Mouse (Mus musculus): ENCODE data around the gene Fgfr4.
"Not testable (repeated sequence)": the region's sequence is repeated elsewhere in the genome, so short reads cannot be mapped to it uniquely, and the experiment has no call there.

The Fgfr4 gene

DNA sequence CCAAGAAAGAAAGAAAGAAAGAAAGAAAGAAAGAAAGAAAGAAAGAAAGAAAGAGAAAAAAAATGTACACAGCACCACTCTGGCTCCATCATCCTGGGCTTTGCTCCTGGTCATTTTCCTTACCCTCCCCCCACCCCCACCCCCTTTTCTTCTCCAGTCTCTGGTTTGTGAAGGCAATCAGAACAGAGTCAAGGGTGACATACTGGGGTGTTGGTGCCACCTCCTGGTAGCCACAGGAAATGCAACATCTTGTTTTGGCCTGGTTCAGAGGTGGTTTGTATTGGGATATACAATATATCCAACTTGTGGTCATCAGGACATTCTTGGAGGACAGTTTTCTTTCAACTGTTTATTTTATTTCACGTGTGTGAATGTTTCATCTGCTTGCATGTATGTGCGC, 26.1 kb downstream of the Fgfr4 start:
- H3K27me3 ChIP-seq (ENCODE audit: insufficient read depth, low read length): peaks cover 7% of the 10 kb centered on the region; the same call in 1 of the 2 replicates
- H3K4me1 ChIP-seq (replicated peaks; ENCODE audit: low read depth, low read length): peaks cover 51% of the 10 kb centered on the region
- no peaks in the 10 kb centered on the region for H3K36me3 ChIP-seq (ENCODE audit: insufficient read depth, low read length)
- TF ChIP-seq NANOG (IDR thresholded peaks at IDR 0.05; ENCODE audit: borderline replicate concordance, low read length) (no peak), POU5F1 (IDR thresholded peaks at IDR 0.05; ENCODE audit: borderline replicate concordance, low read length) (no peak), CTCF (conservative IDR thresholded peaks at IDR 0.05; ENCODE audit: low read length) (peak; percentile 83)
- H3K9me3 ChIP-seq (ENCODE audit: low read length): no peaks in the 10 kb centered on the region
- no peak overlapping the region for H3K4me3 ChIP-seq (replicated peaks; ENCODE audit: low read length)

DNA sequence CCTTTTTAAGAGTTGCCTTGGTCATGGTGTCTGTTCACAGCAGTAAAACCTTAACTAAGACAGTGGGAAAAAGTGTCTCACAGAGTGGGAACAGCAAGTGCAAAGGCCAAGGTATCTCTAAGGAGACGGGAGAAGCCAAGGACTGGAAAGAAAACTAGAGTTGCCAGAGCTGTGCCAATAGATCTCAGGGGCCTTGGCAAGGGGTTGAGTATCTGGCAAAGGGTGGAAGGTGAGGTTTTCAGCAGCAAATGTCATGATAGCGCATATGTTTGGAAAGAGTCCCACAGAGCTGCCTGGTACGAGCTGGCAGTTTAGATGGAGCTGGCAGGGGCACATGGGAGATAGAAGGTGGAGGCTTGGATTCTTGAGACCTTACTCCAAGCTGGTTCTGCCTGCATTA, 27.2 kb downstream of the Fgfr4 start:
- TF ChIP-seq CTCF (conservative IDR thresholded peaks at IDR 0.05; ENCODE audit: low read length) (no peak), POU5F1 (IDR thresholded peaks at IDR 0.05; ENCODE audit: borderline replicate concordance, low read length) (no peak), NANOG (IDR thresholded peaks at IDR 0.05; ENCODE audit: borderline replicate concordance, low read length) (no peak)
- H3K9me3 ChIP-seq (ENCODE audit: low read length): no peaks in the 10 kb centered on the region
- H3K36me3 ChIP-seq (ENCODE audit: insufficient read depth, low read length): no peaks in the 10 kb centered on the region
- no peaks in the 10 kb centered on the region for H3K27me3 ChIP-seq (ENCODE audit: insufficient read depth, low read length)
- peaks cover 55% of the 10 kb centered on the region for H3K4me1 ChIP-seq (replicated peaks; ENCODE audit: low read depth, low read length)
- no peak overlapping the region for H3K4me3 ChIP-seq (replicated peaks; ENCODE audit: low read length)

DNA sequence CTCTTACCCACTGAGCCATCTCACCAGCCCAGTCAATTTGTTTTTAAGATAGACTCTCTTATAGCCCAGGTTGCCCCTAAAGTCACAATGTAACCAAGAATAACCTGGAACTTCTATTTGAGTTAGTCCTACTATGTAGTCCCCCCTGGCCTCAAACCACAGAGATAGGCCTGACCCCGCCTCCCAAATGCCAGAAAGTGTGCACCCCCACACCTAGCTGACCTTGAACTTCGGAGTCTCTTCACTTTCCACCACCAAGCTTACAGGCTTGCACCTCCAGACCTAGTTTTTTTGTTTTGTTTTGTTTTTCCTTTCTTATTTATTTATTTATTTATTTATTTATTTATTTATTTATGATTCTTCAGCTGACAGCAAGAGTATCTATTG, 29.3 kb downstream of the Fgfr4 start:
- H3K9me3 ChIP-seq (ENCODE audit: low read length): no peaks in the 10 kb centered on the region
- no peaks in the 10 kb centered on the region for H3K36me3 ChIP-seq (ENCODE audit: insufficient read depth, low read length)
- H3K4me3 ChIP-seq (replicated peaks; ENCODE audit: low read length): peak overlapping the region; percentile 75
- H3K4me1 ChIP-seq (replicated peaks; ENCODE audit: low read depth, low read length): peaks cover 53% of the 10 kb centered on the region
- no peaks in the 10 kb centered on the region for H3K27me3 ChIP-seq (ENCODE audit: insufficient read depth, low read length)
- no peak for TF ChIP-seq NANOG (IDR thresholded peaks at IDR 0.05; ENCODE audit: borderline replicate concordance, low read length)
- no peak for TF ChIP-seq CTCF (conservative IDR thresholded peaks at IDR 0.05; ENCODE audit: low read length)
- no peak for TF ChIP-seq POU5F1 (IDR thresholded peaks at IDR 0.05; ENCODE audit: borderline replicate concordance, low read length)

DNA sequence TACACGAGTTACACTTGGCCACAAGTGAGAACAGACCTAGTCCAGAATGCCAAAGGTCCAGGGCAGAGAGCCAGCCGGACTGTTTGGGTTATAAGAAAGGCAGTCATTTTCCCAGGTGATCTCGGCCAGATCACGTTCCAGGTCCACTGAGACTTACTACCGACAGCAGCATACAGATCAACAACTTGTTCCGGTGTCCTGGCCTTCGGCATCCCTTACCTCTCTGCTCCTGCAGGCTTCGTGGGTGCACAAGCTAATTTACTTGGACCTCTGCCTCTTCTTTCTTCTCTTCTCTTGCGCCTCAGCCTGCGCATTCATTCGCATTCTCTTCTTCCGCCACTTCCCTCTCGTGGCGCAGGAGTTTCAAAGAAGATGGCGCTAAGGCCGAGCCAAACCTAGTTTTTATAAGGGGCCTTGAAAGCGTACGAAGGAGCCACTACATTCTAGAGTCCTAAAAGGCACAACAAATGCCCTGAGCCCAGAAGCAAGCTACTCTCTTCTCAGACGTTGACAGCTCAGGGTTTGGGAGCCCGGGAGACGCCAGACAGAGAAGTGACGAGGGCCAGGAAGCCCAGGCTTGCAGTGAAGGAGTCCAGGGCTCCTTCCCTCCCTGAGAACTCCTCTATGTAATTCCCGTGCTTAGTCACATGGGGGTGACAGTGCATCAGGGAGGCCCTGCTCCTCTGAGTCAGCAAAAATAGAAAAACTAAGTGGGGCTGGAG, 29.9 kb downstream of the Fgfr4 start:
- Histone ChIP-seq H3K36me3 (ENCODE audit: insufficient read depth, low read length) (no peaks in the 10 kb centered on the region), H3K9me3 (ENCODE audit: low read length) (no peaks in the 10 kb centered on the region)

DNA sequence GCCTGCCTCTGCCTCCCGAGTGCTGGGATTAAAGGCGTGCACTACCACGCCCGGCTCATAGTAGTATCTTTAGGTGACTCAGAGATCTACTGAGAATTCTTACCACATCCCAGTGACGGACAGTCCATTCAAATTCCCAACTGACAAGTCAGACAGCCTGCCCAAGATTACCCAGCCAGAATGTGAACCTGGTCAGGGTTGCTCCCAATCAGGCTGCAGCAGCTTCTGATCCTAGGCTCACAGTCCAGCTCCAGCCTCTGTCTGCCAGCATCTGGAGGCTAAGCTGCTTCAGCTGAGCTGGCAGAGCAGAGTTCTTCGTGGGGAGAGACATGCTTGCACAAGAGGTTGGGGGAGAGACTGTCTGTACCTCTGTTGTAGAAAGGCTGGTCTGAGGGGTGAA, 30.9 kb downstream of the Fgfr4 start:
- TF ChIP-seq POU5F1 (IDR thresholded peaks at IDR 0.05; ENCODE audit: borderline replicate concordance, low read length) (no peak), NANOG (IDR thresholded peaks at IDR 0.05; ENCODE audit: borderline replicate concordance, low read length) (no peak), CTCF (conservative IDR thresholded peaks at IDR 0.05; ENCODE audit: low read length) (no peak)
- Histone ChIP-seq H3K36me3 (ENCODE audit: insufficient read depth, low read length) (no peaks in the 10 kb centered on the region), H3K4me3 (replicated peaks; ENCODE audit: low read length) (no peak overlapping the region), H3K27me3 (ENCODE audit: insufficient read depth, low read length) (no peaks in the 10 kb centered on the region), H3K4me1 (replicated peaks; ENCODE audit: low read depth, low read length) (peaks cover 43% of the 10 kb centered on the region), H3K9me3 (ENCODE audit: low read length) (no peaks in the 10 kb centered on the region)

More for the DNA sequence above, 29.9 kb downstream of the Fgfr4 start:
- no peaks in the 10 kb centered on the region for H3K27me3 ChIP-seq (ENCODE audit: insufficient read depth, low read length)
- H3K4me3 ChIP-seq (replicated peaks; ENCODE audit: low read length): peak overlapping the region; percentile 75
- H3K4me1 ChIP-seq (replicated peaks; ENCODE audit: low read depth, low read length): peaks cover 52% of the 10 kb centered on the region
- no peak for TF ChIP-seq POU5F1 (IDR thresholded peaks at IDR 0.05; ENCODE audit: borderline replicate concordance, low read length)
- no peak for TF ChIP-seq CTCF (conservative IDR thresholded peaks at IDR 0.05; ENCODE audit: low read length)
- TF ChIP-seq NANOG (IDR thresholded peaks at IDR 0.05; ENCODE audit: borderline replicate concordance, low read length): no peak

- not testable (repeated sequence) for H3K36me3 ChIP-seq (ENCODE audit: insufficient read depth, low read length); H3K4me3 ChIP-seq (replicated peaks; ENCODE audit: low read length); H3K9me3 ChIP-seq (ENCODE audit: low read length); H3K27me3 ChIP-seq (ENCODE audit: insufficient read depth, low read length)
- H3K4me1 ChIP-seq (replicated peaks; ENCODE audit: low read depth, low read length): peaks cover 31% of the 10 kb centered on the region
Measured at GRCm38 (mm10) chr13:55187062-55187461, 34.6 kb downstream of the Fgfr4 start.

DNA sequence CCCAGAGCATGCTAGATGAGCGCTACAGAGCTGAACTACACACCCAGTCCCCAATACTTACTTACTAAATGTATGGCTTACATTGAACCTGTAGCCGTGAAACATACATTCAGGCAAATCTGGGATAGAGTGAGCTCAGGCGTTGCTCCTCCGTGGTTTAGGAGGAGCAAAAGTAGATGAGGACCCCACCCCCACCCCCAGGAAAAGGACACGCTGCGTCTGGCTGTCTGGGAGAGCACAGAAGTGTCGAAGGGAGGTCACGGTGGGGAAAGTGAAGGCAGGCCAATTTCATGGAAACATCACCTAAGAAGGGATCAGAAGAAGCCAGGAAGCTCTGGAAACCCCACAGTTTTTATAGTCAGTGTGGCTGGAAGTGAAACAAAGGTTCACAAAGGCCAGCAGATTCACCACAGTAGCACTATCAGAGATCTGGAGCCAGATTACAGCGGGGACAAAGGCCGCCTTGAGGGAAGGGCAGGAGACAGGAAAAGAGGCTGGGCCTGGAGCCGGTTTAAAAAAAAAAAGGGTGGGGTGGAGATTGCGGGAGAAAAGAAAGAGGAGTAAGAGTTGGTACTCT, 37.2 kb downstream of the Fgfr4 start:
- Histone ChIP-seq H3K4me1 (replicated peaks; ENCODE audit: low read depth, low read length) (peaks cover 34% of the 10 kb centered on the region), H3K36me3 (ENCODE audit: insufficient read depth, low read length) (no peaks in the 10 kb centered on the region), H3K9me3 (ENCODE audit: low read length) (no peaks in the 10 kb centered on the region), H3K4me3 (replicated peaks; ENCODE audit: low read length) (peak overlapping the region; percentile 70), H3K27me3 (ENCODE audit: insufficient read depth, low read length) (no peaks in the 10 kb centered on the region)
- TF ChIP-seq NANOG (IDR thresholded peaks at IDR 0.05; ENCODE audit: borderline replicate concordance, low read length) (no peak), POU5F1 (IDR thresholded peaks at IDR 0.05; ENCODE audit: borderline replicate concordance, low read length) (no peak), CTCF (conservative IDR thresholded peaks at IDR 0.05; ENCODE audit: low read length) (no peak)

- Histone ChIP-seq H3K27me3 (ENCODE audit: insufficient read depth, low read length) (no peaks in the 10 kb centered on the region), H3K9me3 (ENCODE audit: low read length) (no peaks in the 10 kb centered on the region), H3K4me1 (replicated peaks; ENCODE audit: low read depth, low read length) (peaks cover 37% of the 10 kb centered on the region), H3K4me3 (replicated peaks; ENCODE audit: low read length) (peak overlapping the region; percentile 86), H3K36me3 (ENCODE audit: insufficient read depth, low read length) (no peaks in the 10 kb centered on the region)
- TF ChIP-seq POU5F1 (IDR thresholded peaks at IDR 0.05; ENCODE audit: borderline replicate concordance, low read length) (no peak), NANOG (IDR thresholded peaks at IDR 0.05; ENCODE audit: borderline replicate concordance, low read length) (no peak), CTCF (conservative IDR thresholded peaks at IDR 0.05; ENCODE audit: low read length) (peak; percentile 13; the same call in 1 of the 2 replicates)
Measured at GRCm38 (mm10) chr13:55190121-55190868, 37.9 kb downstream of the Fgfr4 start.
